Mouse (Mus musculus): Measurements from ENCODE around the gene Kank1. TPM values are rescaled to one million over a fixed set of nuclear protein-coding genes. Genes with fewer than 3 reads are reported as not detected.
A peak's percentile ranks its signal among the peaks of the same experiment; 100 is the strongest.

Kank1 gene
- polyA plus RNA-seq (2014; fragmentation: Nextera tagmentation; extraction: Ambion mirVana): 16.2 and 18.5 TPM in 2 replicates

DNA sequence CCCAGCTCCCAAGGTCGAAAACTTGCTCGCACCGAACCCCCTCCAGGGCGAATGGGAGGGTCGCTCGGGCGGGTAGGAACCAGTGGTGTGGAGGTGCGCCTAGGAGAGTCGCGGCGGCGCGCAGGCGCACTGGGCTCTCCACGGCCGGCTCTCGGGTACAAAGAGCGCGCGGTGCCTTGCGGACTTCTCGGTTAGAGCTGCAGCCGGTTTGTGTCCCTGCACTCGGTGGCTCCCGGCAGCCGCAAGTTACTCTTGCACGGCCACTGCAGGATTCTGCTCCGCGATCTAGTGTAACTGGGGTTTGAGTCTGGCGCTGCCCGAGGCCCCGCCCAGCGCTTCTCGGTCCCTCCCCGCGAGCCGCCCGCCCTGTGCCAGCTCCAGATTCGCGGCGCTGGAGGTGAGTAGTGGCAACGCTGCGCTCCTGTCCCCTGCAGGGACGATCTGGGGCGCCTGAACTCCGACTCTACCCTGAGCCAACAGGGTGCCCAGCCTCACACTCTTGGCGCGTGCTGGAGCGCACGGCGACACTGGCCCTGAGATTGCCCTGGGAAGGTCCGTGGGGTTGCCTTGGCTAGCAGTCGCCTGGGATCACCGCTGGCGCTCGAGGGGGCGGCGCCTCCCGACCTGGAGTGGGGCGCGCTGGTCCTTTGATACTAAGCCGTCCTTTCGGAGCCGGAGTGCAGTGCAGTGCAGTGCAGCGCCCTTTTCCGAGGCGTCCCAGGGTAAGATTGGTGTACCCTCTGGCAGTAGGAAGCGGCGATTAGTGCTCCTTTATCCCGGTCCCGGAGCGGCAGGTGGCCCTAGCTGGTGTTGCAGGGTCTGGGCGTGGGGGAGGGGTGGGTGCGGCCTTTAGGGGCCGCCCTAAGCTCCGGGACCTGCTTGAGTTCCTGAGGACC is at the start of gene Kank1:
TSS of gene Kank1 (plus strand) at position 380 of the 896 bp plus-strand sequence.
- Histone ChIP-seq H3K4me2 (peak within 1 kb of the TSS; percentile 96), H3K9ac (peak within 1 kb of the TSS; percentile 59), H3K36me3 (ENCODE audit: insufficient read depth) (no peaks in the 10 kb centered on the region), H3K4me1 (ENCODE audit: insufficient read depth) (no peaks in the 10 kb centered on the region), H3K27ac (ENCODE audit: low read depth) (peak within 1 kb of the TSS; percentile 75; the same call in 1 of the 2 replicates), H3K4me3 (ENCODE audit: low read depth, low read length) (peak within 1 kb of the TSS; percentile 64), H3K27me3 (ENCODE audit: insufficient read depth, low read length) (peaks cover 25% of the 10 kb centered on the region), H3K9me3 (ENCODE audit: low read depth, low read length) (no peaks in the 10 kb centered on the region)
- WGBS: under 1% methylated on average over 76 of the region's 76 CpGs
- DNase-seq: peak; percentile 81
- no peak for TF ChIP-seq CTCF (IDR thresholded peaks at IDR 0.05; ENCODE audit: low read depth)
- peak; percentile 88 for ATAC-seq (ENCODE audit: insufficient read depth)

DNA sequence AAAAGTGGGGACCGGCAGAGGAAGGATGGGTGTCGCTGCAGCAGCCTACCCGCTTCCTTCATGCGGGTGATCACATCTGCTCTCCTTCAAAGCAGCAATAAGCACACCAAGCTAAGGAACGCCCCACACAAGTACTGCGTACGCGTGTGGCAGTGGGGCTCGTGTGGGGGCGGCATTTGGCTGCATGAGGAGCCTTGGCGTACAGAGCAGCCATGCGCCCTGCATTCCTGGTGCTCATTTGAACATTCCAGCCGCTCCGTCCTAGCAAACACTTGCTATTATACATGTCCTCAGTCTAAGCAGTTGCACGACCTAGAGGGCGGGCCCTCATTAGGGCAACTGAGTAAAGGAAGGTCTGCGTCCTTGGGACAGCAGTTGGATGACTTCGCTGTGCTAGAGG is 49.1 kb upstream of the Kank1 start:
- 56% methylated on average over 18 of the region's 18 CpGs for WGBS
- H3K4me2 ChIP-seq: no peak overlapping the region
- H3K36me3 ChIP-seq (ENCODE audit: insufficient read depth): no peaks in the 10 kb centered on the region
- H3K27me3 ChIP-seq (ENCODE audit: insufficient read depth, low read length): no peaks in the 10 kb centered on the region
- no peaks in the 10 kb centered on the region for H3K9me3 ChIP-seq (ENCODE audit: low read depth, low read length)
- H3K4me3 ChIP-seq (ENCODE audit: low read depth, low read length): no peak overlapping the region
- no peak overlapping the region for H3K27ac ChIP-seq (ENCODE audit: low read depth)
- peak; percentile 44 for DNase-seq
- TF ChIP-seq CTCF (IDR thresholded peaks at IDR 0.05; ENCODE audit: low read depth): no peak
- peaks cover 15% of the 10 kb centered on the region; the same call in 1 of the 2 replicates for H3K4me1 ChIP-seq (ENCODE audit: insufficient read depth)
- peak; percentile 42 for ATAC-seq (ENCODE audit: insufficient read depth)
- no peak overlapping the region for H3K9ac ChIP-seq

DNA sequence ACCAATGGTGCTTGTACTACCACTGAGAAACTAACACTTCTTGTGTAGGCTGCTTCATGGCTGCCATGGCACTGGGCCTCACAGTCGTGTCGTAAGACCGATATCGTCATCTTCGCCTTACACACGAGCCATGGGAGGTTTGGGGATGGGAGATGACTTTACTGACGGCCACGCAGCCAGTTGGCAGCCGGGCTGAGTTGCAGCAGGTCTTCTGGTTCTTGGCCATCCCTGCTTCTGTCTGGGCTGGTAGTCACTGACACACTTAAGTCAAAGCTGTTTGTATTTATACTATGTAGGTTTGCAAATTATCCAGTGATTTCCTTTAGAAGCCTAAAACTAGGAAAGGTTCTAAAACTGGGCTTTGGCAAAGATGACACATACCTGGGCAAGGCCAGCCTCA is 43.0 kb upstream of the Kank1 start:
- TF ChIP-seq CTCF (IDR thresholded peaks at IDR 0.05; ENCODE audit: low read depth): no peak
- H3K27ac ChIP-seq (ENCODE audit: low read depth): no peak overlapping the region
- ATAC-seq (ENCODE audit: insufficient read depth): no peak

GRCm38 (mm10) chr19:25200081-25200860 is 36.5 kb upstream of the Kank1 start:
- Histone ChIP-seq H3K27ac (ENCODE audit: low read depth) (no peak overlapping the region), H3K4me3 (ENCODE audit: low read depth, low read length) (no peak overlapping the region), H3K9me3 (ENCODE audit: low read depth, low read length) (no peaks in the 10 kb centered on the region), H3K36me3 (ENCODE audit: insufficient read depth) (no peaks in the 10 kb centered on the region), H3K27me3 (ENCODE audit: insufficient read depth, low read length) (no peaks in the 10 kb centered on the region), H3K4me2 (no peak overlapping the region), H3K4me1 (ENCODE audit: insufficient read depth) (peaks cover 8% of the 10 kb centered on the region; the same call in 1 of the 2 replicates), H3K9ac (no peak overlapping the region)
- DNase-seq (peak; percentile 70), ATAC-seq (ENCODE audit: insufficient read depth) (peak; percentile 78)
- 60% methylated on average over 13 of the region's 13 CpGs for WGBS
- TF ChIP-seq CTCF (IDR thresholded peaks at IDR 0.05; ENCODE audit: low read depth): no peak

More for the DNA sequence above, 43.0 kb upstream of the Kank1 start:
- no peak overlapping the region for H3K4me3 ChIP-seq (ENCODE audit: low read depth, low read length)
- no peak overlapping the region for H3K4me2 ChIP-seq
- DNase-seq: no peak
- no peaks in the 10 kb centered on the region for H3K36me3 ChIP-seq (ENCODE audit: insufficient read depth)
- no peaks in the 10 kb centered on the region for H3K4me1 ChIP-seq (ENCODE audit: insufficient read depth)
- H3K27me3 ChIP-seq (ENCODE audit: insufficient read depth, low read length): no peaks in the 10 kb centered on the region
- H3K9ac ChIP-seq: no peak overlapping the region
- no peaks in the 10 kb centered on the region for H3K9me3 ChIP-seq (ENCODE audit: low read depth, low read length)
- WGBS: 89% methylated on average over 9 of the region's 9 CpGs

- H3K9me3 ChIP-seq (ENCODE audit: low read depth, low read length): no peaks in the 10 kb centered on the region
- ATAC-seq (ENCODE audit: insufficient read depth) (no peak), DNase-seq (no peak)
- H3K4me3 ChIP-seq (ENCODE audit: low read depth, low read length): no peak overlapping the region
- no peak for TF ChIP-seq CTCF (IDR thresholded peaks at IDR 0.05; ENCODE audit: low read depth)
- WGBS: 79% methylated on average over 12 of the region's 12 CpGs
- no peak overlapping the region for H3K9ac ChIP-seq
- H3K36me3 ChIP-seq (ENCODE audit: insufficient read depth): no peaks in the 10 kb centered on the region
- H3K4me1 ChIP-seq (ENCODE audit: insufficient read depth): peaks cover 12% of the 10 kb centered on the region; the same call in 1 of the 2 replicates
- H3K27me3 ChIP-seq (ENCODE audit: insufficient read depth, low read length): peaks cover 6% of the 10 kb centered on the region; the same call in 1 of the 2 replicates
- no peak overlapping the region for H3K4me2 ChIP-seq
- no peak overlapping the region for H3K27ac ChIP-seq (ENCODE audit: low read depth)
Measured at GRCm38 (mm10) chr19:25203077-25203476, 33.7 kb upstream of the Kank1 start.

DNA sequence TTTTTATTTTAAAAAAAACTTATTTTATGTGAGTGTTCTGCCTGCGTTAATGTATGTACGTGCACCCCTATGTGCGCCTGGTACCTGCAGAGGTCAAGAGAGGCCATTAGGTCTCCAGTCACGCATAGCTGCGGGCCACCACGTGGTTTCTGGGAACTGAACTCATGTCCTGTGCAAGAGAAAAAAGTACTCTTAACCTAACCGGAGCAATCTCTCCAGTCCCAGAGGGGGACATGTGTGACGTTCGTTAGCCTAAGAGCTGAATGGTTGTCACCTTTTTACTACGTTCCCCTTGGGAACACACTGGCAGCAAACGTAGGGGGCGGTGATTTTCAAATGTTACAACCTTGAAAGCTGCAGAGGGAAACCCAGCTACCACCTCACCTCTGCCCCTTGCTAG is 29.8 kb upstream of the Kank1 start:
- H3K4me2 ChIP-seq: no peak overlapping the region
- 0 out of 2 replicates have a peak, but pooled peaks cover 4% of the 10 kb centered on the region for H3K4me1 ChIP-seq (ENCODE audit: insufficient read depth)
- DNase-seq (no peak), ATAC-seq (ENCODE audit: insufficient read depth) (no peak)
- H3K9me3 ChIP-seq (ENCODE audit: low read depth, low read length): no peaks in the 10 kb centered on the region
- H3K36me3 ChIP-seq (ENCODE audit: insufficient read depth): no peaks in the 10 kb centered on the region
- TF ChIP-seq CTCF (IDR thresholded peaks at IDR 0.05; ENCODE audit: low read depth): no peak
- 70% methylated on average over 12 of the region's 12 CpGs for WGBS
- H3K4me3 ChIP-seq (ENCODE audit: low read depth, low read length): no peak overlapping the region
- H3K27ac ChIP-seq (ENCODE audit: low read depth): no peak overlapping the region
- peaks cover 6% of the 10 kb centered on the region; the same call in 1 of the 2 replicates for H3K27me3 ChIP-seq (ENCODE audit: insufficient read depth, low read length)
- no peak overlapping the region for H3K9ac ChIP-seq

Data from lung, embryonic 14.5 days (tissue).